Mouse (Mus musculus): Measurements from ENCODE around the gene Sfxn5.

The Sfxn5 gene

DNA sequence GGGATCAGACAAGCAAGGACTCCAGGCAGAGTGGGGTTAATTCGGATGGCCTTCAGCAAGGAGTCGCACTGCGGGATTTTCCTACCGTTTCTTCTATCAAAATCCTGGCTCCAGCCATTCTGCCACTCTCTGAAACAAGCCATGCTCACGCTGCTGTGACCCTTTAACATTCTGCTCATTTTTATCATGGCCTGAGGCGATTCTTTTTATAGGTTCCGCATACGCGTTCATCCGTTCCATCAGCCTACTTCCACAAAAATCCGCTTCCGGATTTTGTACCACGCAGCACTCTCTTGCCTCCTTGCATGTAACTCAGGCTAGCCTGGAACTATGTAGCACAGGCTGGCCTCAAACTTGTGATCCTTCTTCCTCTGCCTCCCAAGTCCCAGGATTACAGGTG lies 510 bp upstream of the Sfxn5 start:
- no peak for DNase-seq (ENCODE audit: low read depth)

DNA sequence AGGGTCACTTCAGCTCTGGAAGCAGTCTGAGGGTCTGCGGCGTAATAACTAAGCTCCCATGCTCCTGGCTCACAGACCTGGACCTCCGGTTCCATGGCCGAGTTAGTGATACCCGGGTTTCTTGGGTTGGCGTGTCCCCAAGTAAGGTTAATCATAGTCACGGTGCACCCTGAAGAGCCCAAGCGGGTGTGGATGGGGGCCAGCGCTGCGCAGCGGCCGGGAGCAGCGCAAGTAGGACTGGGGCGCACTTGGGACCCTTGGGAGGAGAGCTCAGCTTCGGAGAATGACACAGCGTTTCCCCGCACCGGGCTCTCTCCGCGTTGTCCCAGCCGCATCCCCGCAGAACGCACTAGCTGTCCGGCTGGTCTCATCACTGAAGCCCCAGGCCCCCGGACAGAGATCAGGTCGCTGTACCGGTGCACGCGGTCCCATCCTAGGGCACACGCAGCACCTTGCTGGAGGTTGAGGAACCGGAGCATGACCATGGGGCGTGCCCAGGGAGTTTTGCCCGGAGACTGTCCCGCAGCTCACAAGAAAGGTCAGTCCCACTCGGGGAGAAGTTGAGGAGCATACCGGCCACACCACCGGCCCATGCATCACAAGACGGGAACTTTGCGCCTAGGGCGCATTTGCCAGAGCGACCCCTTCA lies 747 bp downstream of the Sfxn5 start:
- DNase-seq (ENCODE audit: low read depth), result peak; percentile 22

DNA sequence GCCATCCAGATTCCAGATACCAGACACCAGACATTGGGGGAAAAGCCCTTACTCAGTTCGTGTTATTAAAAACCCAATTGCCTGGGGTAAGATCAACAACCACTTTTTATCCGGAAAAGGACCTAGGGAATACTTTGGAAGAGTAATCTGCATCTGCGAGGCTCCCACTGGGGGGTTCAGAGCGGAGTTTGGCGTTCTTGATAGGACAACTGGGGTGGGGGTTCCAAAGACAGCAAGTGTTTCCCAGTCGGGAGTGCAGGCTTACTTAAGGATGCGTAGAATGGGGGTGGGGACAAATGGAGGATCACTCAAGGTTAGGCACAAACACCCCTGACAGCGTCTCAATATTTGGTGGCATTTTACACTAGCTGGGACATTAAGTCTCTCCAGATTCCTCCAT lies 1.5 kb downstream of the Sfxn5 start:
- peak; percentile 21 for DNase-seq (ENCODE audit: low read depth)

DNA sequence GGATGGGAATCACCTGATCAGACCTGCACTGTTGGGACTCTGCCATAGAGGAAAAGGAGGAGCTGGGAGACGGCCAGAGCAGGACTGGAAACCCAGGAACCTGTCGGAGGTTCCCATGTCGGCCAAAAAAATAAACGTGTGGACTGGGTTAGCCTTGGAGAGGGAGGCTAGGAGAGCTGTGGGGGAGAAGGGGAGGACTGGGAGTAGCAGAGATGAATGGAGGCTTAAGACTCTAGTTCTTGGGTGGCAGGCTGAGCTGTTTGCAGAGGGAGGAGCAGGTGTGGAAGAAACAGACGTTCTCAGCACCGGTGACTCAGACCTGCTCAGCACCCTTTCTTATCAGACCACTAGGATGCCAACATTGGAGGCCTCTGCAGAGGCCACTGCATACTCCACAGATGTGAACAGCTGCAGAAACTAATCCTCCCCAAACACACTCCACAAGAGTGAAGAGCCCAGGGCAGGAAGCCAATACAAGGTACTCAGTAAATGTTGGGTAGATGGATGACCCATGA lies 1.9 kb downstream of the Sfxn5 start:
- peak; percentile 23 for DNase-seq (ENCODE audit: low read depth)

DNA sequence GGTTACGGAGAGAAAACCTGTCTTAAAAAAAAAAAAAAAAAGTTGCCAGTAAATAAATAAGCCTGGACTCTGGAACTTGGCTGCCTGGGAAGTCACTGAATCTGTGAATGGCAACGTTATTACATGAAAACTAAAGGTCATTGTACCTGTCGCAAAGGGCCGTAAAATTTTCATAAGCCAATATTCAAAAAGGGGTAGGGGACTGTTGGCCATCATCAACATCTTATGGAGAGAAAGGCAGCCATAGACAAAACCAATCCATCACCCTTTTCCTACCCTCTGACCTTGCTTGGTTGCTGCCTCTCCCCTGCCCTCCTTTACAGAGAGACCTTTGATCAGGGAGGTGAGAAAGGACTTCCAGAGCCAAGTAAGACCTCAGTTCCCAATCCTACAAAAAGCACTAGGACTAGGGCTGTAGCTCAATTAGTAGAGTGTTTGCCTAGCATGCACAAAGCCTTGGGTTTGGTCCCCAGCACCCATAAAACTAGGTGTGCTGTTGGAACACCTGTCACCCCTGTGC lies 3.5 kb downstream of the Sfxn5 start:
- no peak for DNase-seq (ENCODE audit: low read depth)

DNA sequence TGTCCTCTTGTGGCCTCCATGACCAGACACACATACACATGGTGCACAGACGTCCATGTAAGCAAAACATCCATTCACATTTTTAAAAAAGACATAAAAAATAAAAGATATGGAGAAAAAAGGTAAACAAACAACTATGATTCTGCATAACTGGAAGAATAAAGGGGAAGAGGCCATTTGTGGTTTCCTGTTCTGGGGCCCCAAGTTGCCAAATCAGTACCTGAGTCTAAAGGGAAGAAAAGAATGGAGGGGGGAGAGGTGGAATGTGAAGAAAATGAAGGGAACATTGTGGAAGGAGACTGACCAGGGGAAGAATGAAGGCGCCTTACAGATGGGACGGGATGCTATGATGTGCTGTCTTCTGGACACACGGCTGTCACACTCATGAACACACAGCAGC lies 6.7 kb downstream of the Sfxn5 start:
- DNase-seq (ENCODE audit: low read depth), result no peak

DNA sequence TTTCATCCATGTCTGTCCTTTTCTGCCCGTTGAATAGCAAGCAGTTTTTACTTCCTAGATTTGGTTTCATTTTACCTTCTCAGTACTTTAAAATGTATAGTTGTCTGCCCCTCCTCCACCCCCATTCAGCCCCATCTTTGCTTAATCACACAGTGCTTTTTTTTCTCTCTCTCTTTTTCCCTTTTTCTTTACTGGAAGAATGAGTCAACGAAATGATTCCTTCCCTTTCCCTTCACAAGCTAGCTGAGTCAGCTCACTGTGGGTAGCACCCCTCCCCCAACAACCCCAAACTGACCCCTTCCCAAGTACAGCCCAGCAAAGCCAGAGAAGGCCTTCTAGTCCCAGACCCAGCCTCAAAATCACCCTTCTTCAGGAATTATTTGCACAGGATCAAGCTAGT lies 8.1 kb downstream of the Sfxn5 start:
- DNase-seq (ENCODE audit: low read depth), result no peak

- DNase-seq (ENCODE audit: low read depth), result no peak
Measured at GRCm38 (mm10) chr6:85320445-85320866, 12.8 kb downstream of the Sfxn5 start.

GRCm38 (mm10) chr6:85316211-85316610 lies 17.0 kb downstream of the Sfxn5 start:
- no peak for DNase-seq (ENCODE audit: low read depth)

DNA sequence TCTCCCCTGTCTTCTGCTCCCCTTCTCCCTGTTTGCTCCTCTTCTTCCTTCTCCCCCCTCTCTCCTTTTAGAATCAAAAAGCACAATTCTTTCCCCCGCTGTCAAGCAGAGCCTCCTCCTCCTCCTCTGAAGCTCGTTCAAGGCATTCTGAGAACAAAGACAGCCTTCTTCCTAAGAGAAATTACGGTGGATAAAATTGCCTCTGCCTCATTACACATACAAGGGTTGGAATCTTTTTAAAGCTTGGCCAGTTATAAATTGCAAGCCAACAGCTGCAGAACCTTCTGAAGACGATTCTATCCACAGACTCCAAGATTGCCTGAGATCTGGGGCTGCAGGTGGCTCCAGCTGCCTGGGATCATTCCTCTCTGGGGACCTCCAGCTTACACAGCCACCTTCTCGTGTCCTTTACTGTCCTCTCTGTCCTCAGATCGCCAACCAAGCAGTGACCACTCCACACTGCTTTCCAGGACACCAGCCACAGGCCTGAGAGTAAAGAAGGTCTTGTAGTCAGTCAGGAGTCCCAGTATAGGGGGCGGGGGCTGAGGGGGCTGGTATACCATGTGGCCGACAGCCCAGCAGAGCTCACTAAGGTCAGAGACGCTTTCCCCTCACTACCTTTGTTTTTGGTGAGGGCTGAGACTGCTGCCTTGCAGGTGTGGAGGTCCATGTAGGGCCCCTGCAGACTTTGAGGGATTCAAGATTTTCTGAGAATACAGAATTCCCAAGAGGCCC lies 19.0 kb downstream of the Sfxn5 start:
- no peak for DNase-seq (ENCODE audit: low read depth)

- DNase-seq (ENCODE audit: low read depth), result no peak
Measured at GRCm38 (mm10) chr6:85307894-85308293, 25.3 kb downstream of the Sfxn5 start.

DNA sequence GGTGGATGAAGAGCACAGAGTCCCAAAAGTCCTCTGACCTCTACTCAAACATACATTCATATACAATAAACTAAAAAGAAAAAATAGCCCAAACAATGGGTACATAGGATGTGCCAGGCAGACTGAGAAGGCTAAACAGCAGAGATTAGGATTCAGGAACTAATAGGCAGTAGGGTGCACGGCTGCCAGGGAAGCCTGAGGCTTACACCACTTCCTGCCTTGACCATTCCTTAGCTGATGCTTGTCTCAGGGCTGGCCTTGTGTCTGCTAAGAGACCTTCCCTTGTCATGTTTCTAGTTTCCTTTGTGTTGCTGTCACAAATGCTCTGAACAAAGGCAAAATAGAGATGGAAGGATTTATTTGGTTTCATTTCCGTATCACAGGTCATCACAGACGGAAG lies 26.8 kb downstream of the Sfxn5 start:
- no peak for DNase-seq (ENCODE audit: low read depth)

DNA sequence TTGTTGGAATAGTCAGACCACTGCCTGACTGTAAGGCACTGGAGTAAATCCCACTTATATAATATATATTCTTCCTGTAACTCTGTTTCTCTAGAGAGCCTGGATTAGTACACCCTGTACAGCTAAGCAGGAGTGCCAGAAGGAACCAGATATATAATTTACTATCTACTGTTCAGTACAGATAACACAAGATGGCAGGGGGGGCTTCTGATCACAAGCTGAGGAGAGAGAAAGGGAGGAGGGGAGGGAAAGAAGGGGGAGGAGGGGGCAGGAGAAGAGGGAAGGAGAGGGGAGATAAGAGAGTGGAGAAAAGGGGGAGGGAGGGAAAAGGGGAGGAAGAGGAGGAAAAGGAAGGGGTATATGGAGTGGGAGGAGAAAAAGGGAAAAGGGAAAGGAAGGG lies 27.4 kb downstream of the Sfxn5 start:
- DNase-seq (ENCODE audit: low read depth), result no peak

DNA sequence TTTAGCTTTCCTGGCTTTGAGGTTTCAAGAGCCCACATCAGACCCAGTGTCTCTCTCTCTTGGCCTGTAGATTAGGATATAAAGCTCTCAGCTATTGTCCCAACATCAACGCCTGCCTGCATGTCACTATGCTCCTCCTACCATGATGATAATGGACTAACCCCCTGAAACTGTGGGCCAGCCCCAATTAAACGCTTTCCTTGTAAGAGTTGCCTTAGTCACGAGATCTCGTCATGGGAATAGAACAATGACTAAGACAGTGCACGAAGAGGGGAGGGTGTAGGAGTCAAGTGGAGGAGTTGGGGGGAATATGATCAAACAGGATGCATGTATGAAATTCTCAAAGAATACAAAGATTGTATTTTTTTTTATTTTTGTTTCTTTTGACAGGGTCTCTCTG lies 28.3 kb downstream of the Sfxn5 start:
- no peak for DNase-seq (ENCODE audit: low read depth)

- DNase-seq (ENCODE audit: low read depth), result no peak
Measured at GRCm38 (mm10) chr6:85302326-85303055, 30.7 kb downstream of the Sfxn5 start.

GRCm38 (mm10) chr6:85295384-85296167 lies 37.6 kb downstream of the Sfxn5 start:
- DNase-seq (ENCODE audit: low read depth), result no peak

DNA sequence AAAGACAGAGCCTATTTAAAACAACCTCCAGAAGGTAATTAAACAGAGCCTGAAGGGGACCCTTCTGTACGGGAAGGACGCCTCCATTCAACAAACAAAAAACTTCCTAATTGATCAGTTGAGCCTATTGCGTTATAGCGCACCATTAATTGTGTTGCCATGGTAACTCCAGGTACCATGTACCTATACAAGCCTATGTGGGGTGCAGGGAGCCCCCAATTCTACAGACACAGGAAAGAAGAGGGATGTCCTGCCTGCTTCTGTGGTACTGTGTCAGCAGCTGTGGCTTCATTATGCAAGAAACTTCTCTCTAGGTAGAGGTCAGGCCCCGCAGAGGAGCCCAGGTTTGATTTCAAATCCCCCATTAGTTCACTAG lies 39.2 kb downstream of the Sfxn5 start:
- DNase-seq (ENCODE audit: low read depth), result no peak

- DNase-seq (ENCODE audit: low read depth), result no peak
Measured at GRCm38 (mm10) chr6:85293255-85294003, 39.8 kb downstream of the Sfxn5 start.

GRCm38 (mm10) chr6:85290869-85291824 lies 42.1 kb downstream of the Sfxn5 start:
- peak; percentile 5 for DNase-seq (ENCODE audit: low read depth)

Data from induced T-regulatory cell, adult 2 months (primary cell).